Mouse (Mus musculus) liver, embryonic 14.5 days (tissue): Measurements from ENCODE around the gene Myrip. TPM values are rescaled to one million over a fixed set of nuclear protein-coding genes. Genes with fewer than 3 reads are reported as not detected.
A peak's percentile ranks its signal among the peaks of the same experiment; 100 is the strongest.

Source experiments
- ATAC-seq: fragments of 200-750 bp; cut with Nextera tagmentation; 2 replicates; pipeline ENCODE4 v1.8.0; 2017; ENCODE audit warnings: moderate number of reproducible peaks, mild to moderate bottlenecking, moderate library complexity; ENCODE audit not compliant: insufficient read depth
- DNase-seq, 3 experiments: peaks; one replicate each; pipeline ENCODE4 v3.0.0-alpha.2; 2012 to 2013; ENCODE audit warnings: low read depth in 3 of 3, low spot score in 3 of 3
- H3K27ac ChIP-seq: fragments of 300-500 bp; sonication (generic); 2 replicates; pipeline ENCODE4 v1.5.1; 2014; ENCODE audit warnings: moderate library complexity, mild to moderate bottlenecking, control low read depth, inconsistent platforms
- H3K27me3 ChIP-seq: fragments of 300-500 bp; sonication (generic); 2 replicates; pipeline ENCODE4 v1.6.1; 2014; ENCODE audit warnings: mild to moderate bottlenecking, low read length, moderate library complexity; ENCODE audit not compliant: control insufficient read depth, insufficient read depth
- H3K36me3 ChIP-seq: fragments of 300-500 bp; sonication (generic); replicated peaks from 2 replicates; pipeline ENCODE4 v1.6.1; 2014; ENCODE audit warnings: low read depth; ENCODE audit not compliant: control insufficient read depth, insufficient read depth
- H3K4me1 ChIP-seq, 2 experiments: fragments of 200-500 bp in 1 of 2; fragments of 300-500 bp in 1 of 2; sonication (generic) in 1 of 2; replicated peaks; 2 replicates each; pipeline ENCODE4 v1.6.1; 2012 to 2014; ENCODE audit warnings: antibody characterized with exemption in 1 of 2, inconsistent platforms in 1 of 2, low read length in 1 of 2; ENCODE audit not compliant: control insufficient read depth in 2 of 2, insufficient read depth in 2 of 2
- H3K4me2 ChIP-seq: fragments of 300-500 bp; sonication (generic); 2 replicates; pipeline ENCODE4 v1.6.1; 2014; ENCODE audit warnings: low read depth, mild to moderate bottlenecking, control low read depth, moderate library complexity
- H3K4me3 ChIP-seq, 2 experiments: fragments of 200-500 bp in 1 of 2; fragments of 300-500 bp in 1 of 2; sonication (generic) in 1 of 2; 2 replicates each; pipeline ENCODE4 v1.5.1; 2012 to 2014; ENCODE audit warnings: low read depth in 2 of 2, low read length in 2 of 2, mild to moderate bottlenecking in 2 of 2, control low read depth in 1 of 2, inconsistent platforms in 1 of 2, moderate library complexity in 1 of 2; ENCODE audit not compliant: insufficient read depth in 1 of 2
- H3K9ac ChIP-seq: fragments of 300-500 bp; sonication (generic); replicated peaks from 2 replicates; pipeline ENCODE4 v1.6.1; 2014; ENCODE audit warnings: mild to moderate bottlenecking, control low read depth, moderate library complexity
- H3K9me3 ChIP-seq: fragments of 300-500 bp; sonication (generic); 2 replicates; pipeline ENCODE4 v1.6.1; 2016; ENCODE audit warnings: low read length, mixed read lengths; ENCODE audit not compliant: control insufficient read depth
- CTCF ChIP-seq: IDR thresholded peaks from 2 replicates; pipeline ENCODE4 v1.5.1; 2016; ENCODE audit warnings: antibody characterized with exemption, low read depth, control low read depth
- EP300 ChIP-seq: IDR thresholded peaks from 2 replicates; pipeline ENCODE4 v1.6.1; 2016; ENCODE audit warnings: antibody characterized with exemption, low read depth
- WGBS: fragments of 180-500 bp; shearing (Covaris S2); extraction: QIAGEN DNeasy Blood & Tissue Kit; methylation state at CpG from one replicate; pipeline ENCODE4 v1.1.7; 2014; ENCODE audit not compliant: insufficient replicate concordance; 5-methylcytosine and 5-hydroxymethylcytosine counted together
- polyA plus RNA-seq, 2 experiments: library from polyadenylated mRNA; depleted of rRNA in 1 of 2; stranded (reverse) in 1 of 2; unstranded in 1 of 2; fragments of >200 nt; fragmentation: Nextera tagmentation in 1 of 2; extraction: Ambion mirVana in 1 of 2; gene quantifications; 2 replicates each; pipeline versions ENCODE4 v1.2.1 to v1.2.3; 2012 to 2014

The Myrip gene
- polyA plus RNA-seq, 2 experiments, result 0.02 to 0.18 TPM

DNA sequence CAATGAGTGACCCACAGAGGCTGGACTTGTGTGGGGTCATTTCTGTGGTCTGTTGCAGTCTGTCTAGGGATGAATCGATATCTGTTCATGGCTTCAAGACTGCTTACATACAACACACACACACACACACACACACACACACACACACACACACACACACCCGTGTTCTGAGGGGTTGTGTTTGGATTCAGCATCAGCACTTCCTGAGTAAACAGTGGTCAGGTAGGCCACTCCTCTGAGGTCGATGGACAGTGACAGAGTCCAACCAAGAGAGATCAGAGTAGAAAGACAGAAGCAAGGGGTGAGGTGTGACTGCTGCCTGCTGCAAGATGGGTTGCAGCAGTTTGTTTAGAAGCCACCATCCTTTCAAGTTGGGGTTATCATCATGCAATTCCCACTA, 61.4 kb downstream of the Myrip start:
- H3K27ac ChIP-seq, result no peak overlapping the region
- peak in 1 of 3 experiments; percentile 11 for DNase-seq

DNA sequence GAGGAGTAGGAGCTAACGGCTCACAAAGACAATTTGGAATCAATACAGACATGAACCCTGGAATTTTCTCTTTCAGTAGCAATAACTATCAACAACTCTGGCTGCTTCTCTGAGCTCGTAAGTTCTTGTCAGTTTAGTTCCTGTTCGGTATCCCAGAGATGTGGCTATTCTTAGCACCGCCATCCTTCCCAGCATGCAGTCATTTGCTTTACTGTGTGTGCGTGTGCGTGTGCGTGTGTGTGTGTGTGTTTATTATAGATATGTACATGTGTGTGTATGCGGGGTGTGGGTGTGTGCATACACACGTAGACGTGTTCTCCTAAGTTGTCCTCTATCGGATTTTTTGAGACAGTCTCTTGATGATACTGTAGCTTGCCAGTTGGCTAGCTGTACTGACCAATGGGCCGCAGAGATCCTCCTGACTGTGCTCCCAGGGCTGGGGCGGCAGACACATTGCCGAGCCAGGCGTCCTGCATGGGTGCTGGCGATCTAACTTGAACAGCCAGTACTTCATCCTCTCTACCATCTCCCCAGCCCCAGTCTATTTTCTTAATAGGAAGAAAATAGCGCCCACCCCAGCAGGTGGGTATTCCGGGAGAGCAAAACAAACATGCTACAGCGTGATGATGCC, 63.5 kb downstream of the Myrip start:
- Histone ChIP-seq H3K27me3 (no peaks in the 10 kb centered on the region), H3K9ac (no peak overlapping the region), H3K4me3 (no peak overlapping the region), H3K4me1 (peaks cover 0 to 9% of the 10 kb centered on the region in 2 experiments; a peak in 2 of 4 replicates), H3K36me3 (no peaks in the 10 kb centered on the region), H3K27ac (no peak overlapping the region), H3K9me3 (no peaks in the 10 kb centered on the region), H3K4me2 (no peak overlapping the region)
- 60% methylated on average over 19 of the region's 19 CpGs for WGBS
- DNase-seq (no peak), ATAC-seq (no peak)
- TF ChIP-seq CTCF (no peak), EP300 (no peak)

More for the DNA sequence above, 61.4 kb downstream of the Myrip start:
- Histone ChIP-seq H3K4me2 (no peak overlapping the region), H3K36me3 (no peaks in the 10 kb centered on the region), H3K4me3 (no peak overlapping the region), H3K9ac (no peak overlapping the region), H3K4me1 (peaks cover 0 to 9% of the 10 kb centered on the region in 2 experiments; a peak in 2 of 4 replicates), H3K27me3 (no peaks in the 10 kb centered on the region), H3K9me3 (no peaks in the 10 kb centered on the region)
- ATAC-seq, result peak; percentile 72
- WGBS, result 29% methylated on average over 3 of the region's 3 CpGs
- TF ChIP-seq CTCF, result no peak
- no peak for TF ChIP-seq EP300

DNA sequence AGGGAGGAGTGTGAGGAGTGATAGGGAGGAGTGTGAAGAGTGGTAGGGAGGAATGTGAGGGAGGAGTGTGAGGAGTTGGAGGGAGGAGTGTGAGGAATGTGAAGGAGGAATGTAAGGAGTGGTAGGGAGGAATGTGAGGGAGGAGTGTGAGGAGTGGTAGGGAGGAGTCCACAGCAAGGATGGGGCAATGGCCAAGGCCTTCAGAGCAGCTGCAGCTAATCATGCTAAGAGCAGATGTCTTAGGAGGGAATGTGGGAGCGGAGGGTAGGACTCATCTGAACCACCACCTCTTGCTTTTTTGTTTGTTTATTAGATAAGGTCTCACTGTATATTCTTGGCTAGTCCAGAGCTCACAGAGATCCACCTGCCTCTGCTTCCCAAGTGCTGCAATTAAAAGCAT, 66.2 kb downstream of the Myrip start:
- TF ChIP-seq CTCF (no peak), EP300 (no peak)
- Histone ChIP-seq H3K27ac (no peak overlapping the region), H3K4me2 (no peak overlapping the region), H3K9ac (no peak overlapping the region), H3K4me3 (no peak overlapping the region), H3K36me3 (no peaks in the 10 kb centered on the region), H3K9me3 (no peaks in the 10 kb centered on the region), H3K27me3 (no peaks in the 10 kb centered on the region), H3K4me1 (peaks cover 0 to 5% of the 10 kb centered on the region in 2 experiments; a peak in 2 of 4 replicates)
- 53% methylated on average over 1 of the region's 1 CpGs for WGBS
- ATAC-seq, result no peak
- DNase-seq, result no peak

DNA sequence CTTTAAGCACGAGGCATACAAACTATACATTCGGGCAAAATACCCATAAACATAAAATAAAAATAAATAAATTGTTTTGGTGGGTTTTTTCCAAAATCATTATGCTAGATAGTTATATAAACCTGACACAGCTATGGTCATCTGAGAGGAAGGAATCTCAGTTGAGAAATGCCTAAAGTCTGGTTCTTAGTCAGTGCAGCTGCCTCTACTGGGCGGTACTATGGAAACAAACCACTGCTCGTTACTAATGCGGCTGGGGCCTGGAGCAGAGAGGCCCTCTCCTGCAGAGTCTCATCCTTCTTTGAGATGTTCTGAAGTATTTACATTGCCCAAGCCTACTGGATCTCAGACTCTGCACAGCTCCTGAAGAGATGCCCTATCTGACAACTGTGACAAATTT, 70.3 kb downstream of the Myrip start:
- Histone ChIP-seq H3K9ac (no peak overlapping the region), H3K4me3 (no peak overlapping the region), H3K4me1 (no peaks in the 10 kb centered on the region), H3K36me3 (no peaks in the 10 kb centered on the region), H3K27ac (no peak overlapping the region), H3K4me2 (no peak overlapping the region), H3K27me3 (no peaks in the 10 kb centered on the region), H3K9me3 (no peaks in the 10 kb centered on the region)
- TF ChIP-seq EP300 (no peak), CTCF (no peak)
- no peak for DNase-seq
- WGBS, result 58% methylated on average over 5 of the region's 5 CpGs
- ATAC-seq, result no peak

DNA sequence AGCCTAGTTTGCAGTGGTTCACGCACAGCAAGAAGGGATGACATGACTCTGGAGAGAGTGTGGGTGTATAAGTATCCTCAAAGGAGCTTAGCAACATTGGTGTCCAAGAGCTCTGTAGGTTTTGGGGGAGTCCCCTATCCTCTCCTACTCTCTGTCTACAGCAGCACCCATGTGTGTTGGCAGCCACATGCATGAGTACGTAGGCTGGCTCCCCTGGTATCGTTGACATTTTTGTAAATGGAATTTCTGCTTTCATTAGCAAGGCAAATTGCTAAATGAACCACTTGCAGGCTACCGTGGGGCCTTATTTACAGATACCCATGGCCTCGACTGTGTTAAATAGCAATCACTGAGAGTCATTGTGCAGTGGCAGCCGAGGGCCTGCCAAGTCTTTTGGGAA, 71.0 kb downstream of the Myrip start:
- no peaks in the 10 kb centered on the region for H3K4me1 ChIP-seq
- 62% methylated on average over 6 of the region's 6 CpGs for WGBS
- TF ChIP-seq EP300 (no peak), CTCF (no peak)
- no peaks in the 10 kb centered on the region for H3K9me3 ChIP-seq
- DNase-seq (no peak), ATAC-seq (no peak)
- H3K27me3 ChIP-seq, result no peaks in the 10 kb centered on the region
- H3K27ac ChIP-seq, result no peak overlapping the region
- H3K4me2 ChIP-seq, result no peak overlapping the region
- no peak overlapping the region for H3K9ac ChIP-seq
- no peak overlapping the region for H3K4me3 ChIP-seq
- H3K36me3 ChIP-seq, result no peaks in the 10 kb centered on the region
